8 mouse cellular contexts compared by ENCODE assay signal in the genomic region with DNA sequence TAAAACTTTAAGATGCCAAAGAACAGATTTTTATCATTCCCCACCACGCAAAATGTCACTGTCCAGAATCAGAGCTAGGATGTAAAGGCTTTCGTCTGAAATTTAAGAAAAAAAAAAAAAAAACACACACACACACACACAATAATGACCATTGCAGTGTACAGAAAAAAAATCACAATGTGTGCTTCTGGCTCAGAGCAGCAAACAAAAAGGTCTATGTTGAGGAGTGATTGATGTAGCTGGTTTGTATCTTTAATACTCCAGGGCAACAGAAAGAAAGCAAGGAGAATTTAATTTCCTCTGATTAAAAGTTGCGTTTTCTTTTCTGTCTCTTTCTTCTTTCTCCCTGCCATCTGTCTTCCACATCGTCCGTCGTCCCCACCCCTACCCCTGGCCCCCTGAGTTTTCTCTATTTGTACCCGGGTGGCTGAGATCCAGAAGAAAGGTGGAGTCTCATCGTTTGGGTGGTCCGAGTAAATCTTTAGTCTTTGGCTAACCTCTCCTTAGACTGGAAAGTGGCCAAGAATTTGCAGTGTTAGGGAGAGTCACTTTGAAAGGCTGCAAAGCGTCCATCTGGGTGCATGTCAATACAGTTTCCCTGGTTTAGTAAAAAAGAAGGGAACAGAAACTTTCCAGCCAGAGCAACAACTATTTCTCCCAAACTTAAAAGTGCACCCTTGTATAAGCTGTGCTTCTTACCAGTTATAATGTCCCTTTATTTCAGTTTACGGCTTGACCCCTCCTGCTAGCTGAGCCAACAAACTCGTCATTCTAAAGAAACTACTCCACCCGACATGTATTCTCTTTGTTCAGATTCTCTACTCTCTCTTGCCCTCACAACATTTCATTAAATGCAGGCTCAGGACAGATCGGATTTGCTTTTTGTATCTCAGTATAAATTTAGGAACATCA.
DNase-seq lines count a peak whose midpoint lies in the region; ATAC-seq and TF ChIP-seq lines count a peak whose summit lies in the region.

No protein-coding gene starts in this region.

- peak overlapping the region; percentile 36 for H3K27ac ChIP-seq in layer of hippocampus, adult 2 months
- peak overlapping the region; percentile 37; the same call in 1 of the 2 replicates for H3K27ac ChIP-seq in forebrain, postnatal 0 days (ENCODE audit: low read depth, low read length)
- no peak overlapping the region for H3K27ac ChIP-seq in intestine, embryonic 15.5 days
- H3K27ac ChIP-seq in neural tube, embryonic 15.5 days (replicated peaks): peak overlapping the region; percentile 56
- H3K27ac ChIP-seq in liver, embryonic 12.5 days: no peak overlapping the region

- no peaks in the 10 kb centered on the region for H3K9me3 ChIP-seq in forebrain, postnatal 0 days (ENCODE audit: low read length)
- H3K9me3 ChIP-seq in intestine, embryonic 15.5 days: no peaks in the 10 kb centered on the region
- H3K9me3 ChIP-seq in neural tube, embryonic 15.5 days (replicated peaks): no peaks in the 10 kb centered on the region
- H3K9me3 ChIP-seq in liver, embryonic 12.5 days (replicated peaks): no peaks in the 10 kb centered on the region

- H3K4me2 ChIP-seq in forebrain, postnatal 0 days (ENCODE audit: low read depth): peak overlapping the region; percentile 23
- peak overlapping the region; percentile 37; the same call in 1 of the 2 replicates for H3K4me2 ChIP-seq in intestine, embryonic 15.5 days (replicated peaks)
- peak overlapping the region; percentile 38 for H3K4me2 ChIP-seq in neural tube, embryonic 15.5 days
- H3K4me2 ChIP-seq in liver, embryonic 12.5 days: no peak overlapping the region

- no peaks in the 10 kb centered on the region for H3K27me3 ChIP-seq in forebrain, postnatal 0 days (ENCODE audit: insufficient read depth, low read length)
- no peaks in the 10 kb centered on the region for H3K27me3 ChIP-seq in intestine, embryonic 15.5 days (replicated peaks)
- no peaks in the 10 kb centered on the region for H3K27me3 ChIP-seq in neural tube, embryonic 15.5 days (replicated peaks)
- H3K27me3 ChIP-seq in liver, embryonic 12.5 days (replicated peaks): no peaks in the 10 kb centered on the region

- no peak overlapping the region for H3K9ac ChIP-seq in forebrain, postnatal 0 days
- no peak overlapping the region for H3K9ac ChIP-seq in intestine, embryonic 15.5 days
- H3K9ac ChIP-seq in neural tube, embryonic 15.5 days (replicated peaks): no peak overlapping the region
- no peak overlapping the region for H3K9ac ChIP-seq in liver, embryonic 12.5 days

- TF ChIP-seq CTCF in layer of hippocampus, adult 2 months (conservative IDR thresholded peaks at IDR 0.05): no peak
- no peak for TF ChIP-seq CTCF in forebrain, postnatal 0 days (IDR thresholded peaks at IDR 0.05; ENCODE audit: low read depth)

- no peaks in the 10 kb centered on the region for H3K36me3 ChIP-seq in forebrain, postnatal 0 days (ENCODE audit: insufficient read depth)
- no peaks in the 10 kb centered on the region for H3K36me3 ChIP-seq in intestine, embryonic 15.5 days
- no peaks in the 10 kb centered on the region for H3K36me3 ChIP-seq in neural tube, embryonic 15.5 days
- no peaks in the 10 kb centered on the region for H3K36me3 ChIP-seq in liver, embryonic 12.5 days

- H3K4me3 ChIP-seq in layer of hippocampus, adult 2 months: peak overlapping the region; percentile 37; the same call in 1 of the 2 replicates
- no peak overlapping the region for H3K4me3 ChIP-seq in forebrain, postnatal 0 days (ENCODE audit: low read depth, low read length)
- H3K4me3 ChIP-seq in intestine, embryonic 15.5 days (replicated peaks): no peak overlapping the region
- H3K4me3 ChIP-seq in neural tube, embryonic 15.5 days (replicated peaks): no peak overlapping the region
- no peak overlapping the region for H3K4me3 ChIP-seq in liver, embryonic 12.5 days

- peaks cover 7% of the 10 kb centered on the region; the same call in 1 of the 2 replicates for H3K4me1 ChIP-seq in forebrain, postnatal 0 days (ENCODE audit: insufficient read depth)
- H3K4me1 ChIP-seq in intestine, embryonic 15.5 days (replicated peaks): no peaks in the 10 kb centered on the region
- peaks cover 3% of the 10 kb centered on the region for H3K4me1 ChIP-seq in neural tube, embryonic 15.5 days
- no peaks in the 10 kb centered on the region for H3K4me1 ChIP-seq in liver, embryonic 12.5 days

- 11% methylated on average over 14 of the region's 14 CpGs for WGBS in forebrain, postnatal 0 days
- 33% methylated on average over 14 of the region's 14 CpGs for WGBS in intestine, embryonic 15.5 days
- 13% methylated on average over 14 of the region's 14 CpGs for WGBS in neural tube, embryonic 15.5 days
- WGBS in liver, embryonic 12.5 days (ENCODE audit: insufficient replicate concordance): 72% methylated on average over 14 of the region's 14 CpGs

- DNase-seq in layer of hippocampus, adult 2 months (ENCODE audit: low spot score in 2 of 2): no peak
- DNase-seq in layer of hippocampus, adult 18-20 months (ENCODE audit: low spot score in 2 of 2): no peak
- DNase-seq in forebrain, postnatal 0 days: peak; percentile 50
- no peak for DNase-seq in adrenal gland, adult 18-20 months (ENCODE audit: low spot score in 2 of 2)
- DNase-seq in frontal cortex, postnatal 36 days (ENCODE audit: low spot score in 2 of 2): no peak

- peak; percentile 47; the same call in 1 of the 2 replicates for ATAC-seq in forebrain, postnatal 0 days
- ATAC-seq in intestine, embryonic 15.5 days: peak; percentile 56; the same call in 1 of the 2 replicates
- peak; percentile 82 for ATAC-seq in neural tube, embryonic 15.5 days (ENCODE audit: low FRiP score)
- no peak for ATAC-seq in liver, embryonic 12.5 days

Comparison
In these comparisons a context has a peak if more than half of its experiments do, and no peak if none do; other contexts are left out.
1. H3K27ac ChIP-seq: peak in layer of hippocampus, adult 2 months (single experiment), forebrain, postnatal 0 days (single experiment) and neural tube, embryonic 15.5 days (single experiment); none in intestine, embryonic 15.5 days (single experiment) and liver, embryonic 12.5 days (single experiment).